Comparison of ENCODE assay signal across 24 mouse cellular contexts in the genomic region with DNA sequence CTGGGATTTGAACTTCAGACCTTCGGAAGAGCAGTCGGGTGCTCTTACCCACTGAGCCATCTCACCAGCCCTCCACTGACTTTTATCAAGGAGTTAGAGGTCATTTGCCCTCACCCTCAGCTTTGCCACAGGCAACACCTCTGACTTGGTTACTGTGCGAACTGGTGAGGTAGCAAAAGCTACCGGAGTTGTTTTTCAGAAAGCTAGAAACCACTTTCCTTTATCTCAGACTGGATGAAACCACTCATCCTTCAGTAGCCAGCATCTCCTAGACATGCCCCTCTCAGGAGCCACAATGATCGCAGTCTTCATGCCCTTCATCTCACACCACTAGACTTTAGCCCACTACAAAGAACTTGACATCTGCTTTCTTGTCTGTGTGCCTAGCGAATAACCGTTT. TPM values are rescaled to one million over a fixed set of nuclear protein-coding genes. Genes with fewer than 3 reads are reported as not detected.
"Had no signal": no experiment of that assay in that cellular context is flagged by ENCODE, and none has a peak within 500 bp of the region (broad histone marks: within the 10 kb centered on the region; RNA-seq: fewer than 3 reads in every experiment).

No protein-coding gene starts in this region.

- H3K9me3 ChIP-seq: liver, embryonic 15.5 days; lung, embryonic 15.5 days; midbrain, embryonic 13.5 days; midbrain, embryonic 15.5 days; neural tube, embryonic 13.5 days; neural tube, embryonic 15.5 days; stomach, embryonic 15.5 days had no signal

- H3K36me3 ChIP-seq: liver, embryonic 15.5 days; lung, embryonic 15.5 days; midbrain, embryonic 13.5 days; midbrain, embryonic 15.5 days; neural tube, embryonic 13.5 days; neural tube, embryonic 15.5 days; stomach, embryonic 15.5 days had no signal

- DNase-seq: liver, postnatal 0 days; lung, adult 2 months; lung, postnatal 14 days; lung, postnatal 36 days; right cerebral cortex, postnatal 14 days; thymus, adult 2 months; thymus, postnatal 14 days; thymus, postnatal 36 days had no signal

- H3K27me3 ChIP-seq: liver, embryonic 15.5 days; lung, embryonic 15.5 days; megakaryocyte, embryonic 14.5 days; midbrain, embryonic 13.5 days; midbrain, embryonic 15.5 days; neural tube, embryonic 13.5 days; neural tube, embryonic 15.5 days; stomach, embryonic 15.5 days had no signal

- H3K4me3 ChIP-seq: liver, embryonic 15.5 days; lung, embryonic 15.5 days; midbrain, embryonic 13.5 days; midbrain, embryonic 15.5 days; neural tube, embryonic 13.5 days; neural tube, embryonic 15.5 days; stomach, embryonic 15.5 days had no signal

- H3K4me1 ChIP-seq: liver, embryonic 15.5 days; lung, embryonic 15.5 days; midbrain, embryonic 13.5 days; midbrain, embryonic 15.5 days; neural tube, embryonic 13.5 days; neural tube, embryonic 15.5 days; stomach, embryonic 15.5 days had no signal

- H3K9ac ChIP-seq: liver, embryonic 15.5 days; liver, postnatal 0 days; lung, embryonic 15.5 days; midbrain, embryonic 13.5 days; midbrain, embryonic 15.5 days; neural tube, embryonic 13.5 days; neural tube, embryonic 15.5 days; stomach, embryonic 15.5 days had no signal

- H3K27ac ChIP-seq: liver, embryonic 15.5 days; lung, embryonic 15.5 days; midbrain, embryonic 13.5 days; midbrain, embryonic 15.5 days; neural tube, embryonic 13.5 days; neural tube, embryonic 15.5 days; stomach, embryonic 15.5 days; stomach, postnatal 0 days had no signal

RNA-seq across cellular contexts. Expression of a gene that starts 27.2 kb away (rescaled TPM):
- total RNA-seq: midbrain, postnatal 0 days; monocyte, adult 5-6 weeks had no signal
- polyA plus RNA-seq: liver, embryonic 15.5 days; liver, postnatal 0 days; lung, adult 2 months; lung, embryonic 15.5 days; macrophage; midbrain, embryonic 11.5 days; midbrain, embryonic 13.5 days; midbrain, embryonic 15.5 days; midbrain, postnatal 0 days; neural tube, embryonic 13.5 days; neural tube, embryonic 15.5 days; spleen, adult 2 months; testis, adult 2 months; thymus, adult 2 months; urinary bladder, adult 2 months had no signal

RNA-seq across cellular contexts. Expression of a gene that starts 32.9 kb away (rescaled TPM):
- total RNA-seq: midbrain, postnatal 0 days; monocyte, adult 5-6 weeks had no signal
